Mouse (Mus musculus) brown adipose tissue, adult 24 weeks (tissue): ENCODE results near the gene Dcaf12. TPM values are rescaled to one million over a fixed set of nuclear protein-coding genes. Genes with fewer than 3 reads are reported as not detected.

Source experiments
- H3K27ac ChIP-seq: fragments of 200-500 bp; replicated peaks from 2 replicates; pipeline ENCODE4 v1.5.1; 2012; ENCODE audit warnings: low read depth, mild to moderate bottlenecking, low read length
- H3K4me1 ChIP-seq: fragments of 200-500 bp; 2 replicates; pipeline ENCODE4 v1.6.1; 2012; ENCODE audit warnings: low read length, mixed read lengths; ENCODE audit not compliant: control insufficient read depth, insufficient read depth, insufficient read length
- H3K4me3 ChIP-seq: fragments of 200-500 bp; 2 replicates; pipeline ENCODE4 v1.5.1; 2012; ENCODE audit warnings: low read depth, mild to moderate bottlenecking, low read length, moderate library complexity; ENCODE audit not compliant: insufficient read depth
- polyA plus RNA-seq: library from polyadenylated mRNA; stranded (reverse); fragments of >200 nt; gene quantifications from 2 replicates; pipeline ENCODE4 v1.2.4, GENCODE M21; 2012; ENCODE audit not compliant: missing spikeins, insufficient read depth, insufficient read length

Dcaf12 gene
- polyA plus RNA-seq, 1 experiment: 15.5 TPM

GRCm38 (mm10) chr4:41286420-41286819 lies 28.3 kb downstream of the Dcaf12 start:
- Histone ChIP-seq H3K27ac (no peak overlapping the region), H3K4me1 (no peaks in the 10 kb centered on the region), H3K4me3 (no peak overlapping the region)

- no peak overlapping the region for H3K4me3 ChIP-seq
- H3K27ac ChIP-seq: no peak overlapping the region
- no peaks in the 10 kb centered on the region for H3K4me1 ChIP-seq
Measured at GRCm38 (mm10) chr4:41284087-41284486, 30.6 kb downstream of the Dcaf12 start.

- H3K27ac ChIP-seq: no peak overlapping the region
- H3K4me1 ChIP-seq: peaks cover 6% of the 10 kb centered on the region; the same call in 1 of the 2 replicates
- peak overlapping the region; percentile 73; the same call in 1 of the 2 replicates for H3K4me3 ChIP-seq
Measured at GRCm38 (mm10) chr4:41275927-41276326, 38.8 kb downstream of the Dcaf12 start.

GRCm38 (mm10) chr4:41274980-41275850 lies 39.5 kb downstream of the Dcaf12 start, which contains the start of gene Ubap2:
Ubap2 (minus strand) TSS chr4:41275144.
- Histone ChIP-seq H3K4me3 (peak within 1 kb of the TSS; percentile 87), H3K27ac (peak within 1 kb of the TSS; percentile 97), H3K4me1 (peaks cover 6% of the 10 kb centered on the region; the same call in 1 of the 2 replicates)

GRCm38 (mm10) chr4:41274377-41274979 lies 40.2 kb downstream of the Dcaf12 start:
- Histone ChIP-seq H3K27ac (peak overlapping the region; percentile 97), H3K4me1 (peaks cover 6% of the 10 kb centered on the region; the same call in 1 of the 2 replicates), H3K4me3 (peak overlapping the region; percentile 87)

GRCm38 (mm10) chr4:41268133-41268532 lies 46.6 kb downstream of the Dcaf12 start:
- H3K27ac ChIP-seq: no peak overlapping the region
- H3K4me1 ChIP-seq: peaks cover 3% of the 10 kb centered on the region; the same call in 1 of the 2 replicates
- H3K4me3 ChIP-seq: no peak overlapping the region

GRCm38 (mm10) chr4:41266350-41266749 lies 48.3 kb downstream of the Dcaf12 start:
- Histone ChIP-seq H3K4me3 (no peak overlapping the region), H3K4me1 (no peaks in the 10 kb centered on the region), H3K27ac (no peak overlapping the region)

GRCm38 (mm10) chr4:41260691-41261090 lies 54.0 kb downstream of the Dcaf12 start:
- Histone ChIP-seq H3K4me3 (no peak overlapping the region), H3K27ac (no peak overlapping the region), H3K4me1 (peaks cover 4% of the 10 kb centered on the region; the same call in 1 of the 2 replicates)

GRCm38 (mm10) chr4:41259019-41259418 lies 55.7 kb downstream of the Dcaf12 start:
- no peak overlapping the region for H3K27ac ChIP-seq
- peaks cover 4% of the 10 kb centered on the region; the same call in 1 of the 2 replicates for H3K4me1 ChIP-seq
- no peak overlapping the region for H3K4me3 ChIP-seq

GRCm38 (mm10) chr4:41257752-41258151 lies 56.9 kb downstream of the Dcaf12 start:
- no peak overlapping the region for H3K4me3 ChIP-seq
- H3K27ac ChIP-seq: no peak overlapping the region

GRCm38 (mm10) chr4:41255564-41256210 lies 59.0 kb downstream of the Dcaf12 start:
- H3K4me1 ChIP-seq: peaks cover 4% of the 10 kb centered on the region; the same call in 1 of the 2 replicates
- H3K4me3 ChIP-seq: no peak overlapping the region
- H3K27ac ChIP-seq: no peak overlapping the region

More at GRCm38 (mm10) chr4:41257752-41258151, 56.9 kb downstream of the Dcaf12 start:
- peaks cover 4% of the 10 kb centered on the region; the same call in 1 of the 2 replicates for H3K4me1 ChIP-seq

- H3K4me3 ChIP-seq: no peak overlapping the region
- no peak overlapping the region for H3K27ac ChIP-seq
- peaks cover 4% of the 10 kb centered on the region; the same call in 1 of the 2 replicates for H3K4me1 ChIP-seq
Measured at GRCm38 (mm10) chr4:41253756-41254155, 60.9 kb downstream of the Dcaf12 start.

GRCm38 (mm10) chr4:41245408-41245807 lies 69.3 kb downstream of the Dcaf12 start:
- H3K27ac ChIP-seq: no peak overlapping the region
- H3K4me3 ChIP-seq: no peak overlapping the region
- H3K4me1 ChIP-seq: no peaks in the 10 kb centered on the region
